Mouse (Mus musculus): ENCODE measurements around the gene Camta1. TPM values are rescaled to one million over a fixed set of nuclear protein-coding genes. Genes with fewer than 3 reads are reported as not detected.

Gene Camta1
- total RNA-seq, 1 experiment from 2014 or later: 7.4 TPM

- no peak for ATAC-seq (ENCODE audit: extremely low read depth, insufficient number of reproducible peaks, low FRiP score, poor library complexity, severe bottlenecking)
Measured at GRCm38 (mm10) chr4:150996797-150997196, 864.9 kb downstream of the Camta1 start, which contains the start of gene Uts2. Uts2 (plus strand) TSS chr4:150997097.

GRCm38 (mm10) chr4:150990148-150990547, 871.5 kb downstream of the Camta1 start:
- no peak for ATAC-seq (ENCODE audit: extremely low read depth, insufficient number of reproducible peaks, low FRiP score, poor library complexity, severe bottlenecking)

- no peak for ATAC-seq (ENCODE audit: extremely low read depth, insufficient number of reproducible peaks, low FRiP score, poor library complexity, severe bottlenecking)
Measured at GRCm38 (mm10) chr4:150980153-150980552, 881.5 kb downstream of the Camta1 start.

GRCm38 (mm10) chr4:150979455-150979854, 882.2 kb downstream of the Camta1 start:
- ATAC-seq (ENCODE audit: extremely low read depth, insufficient number of reproducible peaks, low FRiP score, poor library complexity, severe bottlenecking): no peak

GRCm38 (mm10) chr4:150978156-150978910, 883.3 kb downstream of the Camta1 start:
- ATAC-seq (ENCODE audit: extremely low read depth, insufficient number of reproducible peaks, low FRiP score, poor library complexity, severe bottlenecking): no peak

GRCm38 (mm10) chr4:150975145-150975544, 886.5 kb downstream of the Camta1 start:
- ATAC-seq (ENCODE audit: extremely low read depth, insufficient number of reproducible peaks, low FRiP score, poor library complexity, severe bottlenecking): no peak

GRCm38 (mm10) chr4:150973264-150973663, 888.4 kb downstream of the Camta1 start:
- ATAC-seq (ENCODE audit: extremely low read depth, insufficient number of reproducible peaks, low FRiP score, poor library complexity, severe bottlenecking): no peak

- no peak for ATAC-seq (ENCODE audit: extremely low read depth, insufficient number of reproducible peaks, low FRiP score, poor library complexity, severe bottlenecking)
Measured at GRCm38 (mm10) chr4:150968956-150969355, 892.7 kb downstream of the Camta1 start.

GRCm38 (mm10) chr4:150966556-150966955, 895.1 kb downstream of the Camta1 start:
- no peak for ATAC-seq (ENCODE audit: extremely low read depth, insufficient number of reproducible peaks, low FRiP score, poor library complexity, severe bottlenecking)

GRCm38 (mm10) chr4:150965555-150965951, 896.1 kb downstream of the Camta1 start:
- ATAC-seq (ENCODE audit: extremely low read depth, insufficient number of reproducible peaks, low FRiP score, poor library complexity, severe bottlenecking): no peak

- peak; percentile 68; the same call in 1 of the 2 replicates for ATAC-seq (ENCODE audit: extremely low read depth, insufficient number of reproducible peaks, low FRiP score, poor library complexity, severe bottlenecking)
Measured at GRCm38 (mm10) chr4:150964635-150965554, 896.8 kb downstream of the Camta1 start.

GRCm38 (mm10) chr4:150963711-150964110, 898.0 kb downstream of the Camta1 start:
- ATAC-seq (ENCODE audit: extremely low read depth, insufficient number of reproducible peaks, low FRiP score, poor library complexity, severe bottlenecking): no peak

- ATAC-seq (ENCODE audit: extremely low read depth, insufficient number of reproducible peaks, low FRiP score, poor library complexity, severe bottlenecking): no peak
Measured at GRCm38 (mm10) chr4:150962231-150962630, 899.4 kb downstream of the Camta1 start.

- no peak for ATAC-seq (ENCODE audit: extremely low read depth, insufficient number of reproducible peaks, low FRiP score, poor library complexity, severe bottlenecking)
Measured at GRCm38 (mm10) chr4:150958536-150958935, 903.1 kb downstream of the Camta1 start.

GRCm38 (mm10) chr4:150957106-150957458, 904.6 kb downstream of the Camta1 start:
- no peak for ATAC-seq (ENCODE audit: extremely low read depth, insufficient number of reproducible peaks, low FRiP score, poor library complexity, severe bottlenecking)

- no peak for ATAC-seq (ENCODE audit: extremely low read depth, insufficient number of reproducible peaks, low FRiP score, poor library complexity, severe bottlenecking)
Measured at GRCm38 (mm10) chr4:150956369-150957105, 905.1 kb downstream of the Camta1 start.

- ATAC-seq (ENCODE audit: extremely low read depth, insufficient number of reproducible peaks, low FRiP score, poor library complexity, severe bottlenecking): no peak
Measured at GRCm38 (mm10) chr4:150950972-150951371, 910.7 kb downstream of the Camta1 start.

- ATAC-seq (ENCODE audit: extremely low read depth, insufficient number of reproducible peaks, low FRiP score, poor library complexity, severe bottlenecking): no peak
Measured at GRCm38 (mm10) chr4:150944707-150945106, 917.0 kb downstream of the Camta1 start.

- no peak for ATAC-seq (ENCODE audit: extremely low read depth, insufficient number of reproducible peaks, low FRiP score, poor library complexity, severe bottlenecking)
Measured at GRCm38 (mm10) chr4:150939991-150940651, 921.6 kb downstream of the Camta1 start.

Measured in neutrophil, adult 5-6 weeks (primary cell).